Mouse (Mus musculus) stomach, embryonic 16.5 days (tissue): ENCODE measurements around the gene Arvcf. TPM values are rescaled to one million over a fixed set of nuclear protein-coding genes. Genes with fewer than 3 reads are reported as not detected.

Experiments
- ATAC-seq: fragments of 200-750 bp; cut with Nextera tagmentation; 2 replicates; pipeline ENCODE4 v1.8.0; 2017; ENCODE audit warnings: moderate number of reproducible peaks, moderate TSS enrichment; ENCODE audit not compliant: insufficient read depth, low FRiP score
- H3K27ac ChIP-seq: fragments of 300-500 bp; sonication (generic); 2 replicates; pipeline ENCODE4 v1.5.1; 2014; ENCODE audit warnings: low read length
- H3K27me3 ChIP-seq: fragments of 300-500 bp; sonication (generic); 2 replicates; pipeline ENCODE4 v1.6.1; 2014; ENCODE audit warnings: low read length, control low read depth, mixed read lengths; ENCODE audit not compliant: control insufficient read depth, insufficient read depth
- H3K36me3 ChIP-seq: fragments of 300-500 bp; sonication (generic); 2 replicates; pipeline ENCODE4 v1.6.1; 2014; ENCODE audit warnings: low read length; ENCODE audit not compliant: control insufficient read depth, insufficient read depth
- H3K4me1 ChIP-seq: fragments of 300-500 bp; sonication (generic); 2 replicates; pipeline ENCODE4 v1.6.1; 2014; ENCODE audit warnings: low read length, control low read depth, mixed read lengths; ENCODE audit not compliant: control insufficient read depth, insufficient read depth
- H3K4me2 ChIP-seq: fragments of 300-500 bp; sonication (generic); 2 replicates; pipeline ENCODE4 v1.6.1; 2014; ENCODE audit warnings: low read depth, low read length, mixed read lengths
- H3K4me3 ChIP-seq: fragments of 300-500 bp; sonication (generic); replicated peaks from 2 replicates; pipeline ENCODE4 v1.5.1; 2014; ENCODE audit warnings: mild to moderate bottlenecking, low read length
- H3K9ac ChIP-seq: fragments of 300-500 bp; sonication (generic); 2 replicates; pipeline ENCODE4 v1.6.1; 2014; ENCODE audit warnings: low read length
- H3K9me3 ChIP-seq: fragments of 300-500 bp; sonication (generic); replicated peaks from 2 replicates; pipeline ENCODE4 v1.6.1; 2016; ENCODE audit warnings: low read length, control low read depth; ENCODE audit not compliant: control insufficient read depth
- WGBS: fragments of 180-500 bp; shearing (Covaris S2); extraction: QIAGEN DNeasy Blood & Tissue Kit; methylation state at CpG from one replicate; pipeline ENCODE4 v1.1.7; 2014; 5-methylcytosine and 5-hydroxymethylcytosine counted together
- polyA plus RNA-seq: library from polyadenylated mRNA; unstranded; fragments of >200 nt; fragmentation: Nextera tagmentation; extraction: Ambion mirVana; gene quantifications from 2 replicates; pipeline ENCODE4 v1.2.1, GENCODE M21; 2015

Gene Arvcf
- polyA plus RNA-seq, 1 experiment from 2014 or later = 25.3 TPM

DNA sequence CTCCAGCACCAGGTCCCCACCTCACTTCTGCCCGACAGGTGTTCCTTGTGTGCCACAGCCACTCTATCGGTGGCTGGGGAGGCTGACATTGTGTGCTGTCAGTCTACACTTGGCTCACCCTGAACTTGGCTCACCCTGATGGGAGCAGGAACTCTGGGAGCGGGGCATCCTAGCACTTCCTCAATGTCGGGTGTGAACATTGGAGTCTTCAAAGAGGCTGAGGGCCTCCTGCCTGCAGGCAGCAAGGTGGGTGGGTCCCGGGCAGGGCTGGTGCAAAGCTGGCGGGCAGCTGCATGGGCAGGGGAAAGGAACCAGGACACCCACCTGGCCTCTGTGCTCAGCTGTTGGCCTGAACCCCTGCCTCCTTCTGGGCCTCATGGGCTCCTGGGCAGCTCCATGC is 88.1 kb downstream of the Arvcf start:
- H3K9me3 ChIP-seq = 0 out of 2 replicates have a peak, but pooled peaks cover 5% of the 10 kb centered on the region
- no peak for ATAC-seq
- no peak overlapping the region for H3K4me2 ChIP-seq
- WGBS = 78% methylated on average over 6 of the region's 6 CpGs
- H3K27ac ChIP-seq = no peak overlapping the region
- H3K4me3 ChIP-seq = no peak overlapping the region
- H3K9ac ChIP-seq = no peak overlapping the region
- no peaks in the 10 kb centered on the region for H3K4me1 ChIP-seq
- peaks cover 5% of the 10 kb centered on the region; the same call in 1 of the 2 replicates for H3K36me3 ChIP-seq
- no peaks in the 10 kb centered on the region for H3K27me3 ChIP-seq

DNA sequence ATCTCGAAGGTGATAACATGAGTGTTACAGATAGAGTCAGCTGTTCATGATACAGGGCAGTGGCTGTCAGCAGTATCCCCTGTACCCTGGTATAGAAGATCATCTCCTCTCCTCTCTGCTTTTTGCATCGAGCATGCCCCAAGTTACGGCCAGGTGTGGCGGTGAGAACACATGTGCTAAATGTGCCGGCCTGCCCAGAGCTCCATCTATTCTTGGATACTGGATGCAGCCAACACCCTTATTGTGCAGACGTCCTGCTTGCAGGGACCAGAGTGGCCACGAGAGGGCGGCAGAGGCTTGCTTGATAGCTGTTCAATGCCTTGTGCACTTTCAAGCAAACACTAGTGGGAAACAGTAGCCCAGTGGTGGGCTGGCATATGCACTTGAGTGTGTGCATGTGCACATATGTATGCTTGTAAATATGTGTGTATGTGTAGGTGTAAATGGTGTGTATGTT is 95.4 kb downstream of the Arvcf start:
- ATAC-seq = peak; percentile 76; the same call in 1 of the 2 replicates
- Histone ChIP-seq H3K27ac (no peak overlapping the region), H3K4me2 (no peak overlapping the region), H3K4me3 (no peak overlapping the region), H3K4me1 (peaks cover 5% of the 10 kb centered on the region; the same call in 1 of the 2 replicates), H3K9ac (no peak overlapping the region), H3K9me3 (no peaks in the 10 kb centered on the region), H3K36me3 (peaks cover 5% of the 10 kb centered on the region; the same call in 1 of the 2 replicates), H3K27me3 (no peaks in the 10 kb centered on the region)
- 17% methylated on average over 8 of the region's 8 CpGs for WGBS

DNA sequence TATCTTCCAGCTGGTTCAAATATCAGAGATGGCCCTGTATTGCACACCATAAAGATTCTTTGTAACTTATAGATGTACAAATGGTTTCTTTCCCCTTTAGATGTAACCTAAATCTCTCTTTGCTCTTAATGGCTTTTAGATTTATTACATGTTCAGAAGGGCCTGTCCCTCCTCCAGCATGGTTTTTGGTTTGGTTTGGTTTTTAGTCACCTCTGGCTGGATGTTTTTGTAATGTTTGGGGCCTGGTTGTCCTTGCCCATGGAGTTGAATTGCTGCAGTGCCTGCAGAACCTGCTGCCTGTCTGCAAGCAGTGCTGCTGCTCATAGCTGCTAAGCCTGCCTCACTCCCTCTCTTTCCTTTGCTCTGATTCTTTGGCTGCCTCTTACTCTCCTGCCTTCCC is 99.3 kb downstream of the Arvcf start:
- Histone ChIP-seq H3K36me3 (no peaks in the 10 kb centered on the region), H3K9ac (no peak overlapping the region), H3K4me1 (peaks cover 5% of the 10 kb centered on the region; the same call in 1 of the 2 replicates), H3K4me3 (no peak overlapping the region), H3K27me3 (no peaks in the 10 kb centered on the region), H3K9me3 (no peaks in the 10 kb centered on the region), H3K4me2 (no peak overlapping the region), H3K27ac (no peak overlapping the region)
- no peak for ATAC-seq

DNA sequence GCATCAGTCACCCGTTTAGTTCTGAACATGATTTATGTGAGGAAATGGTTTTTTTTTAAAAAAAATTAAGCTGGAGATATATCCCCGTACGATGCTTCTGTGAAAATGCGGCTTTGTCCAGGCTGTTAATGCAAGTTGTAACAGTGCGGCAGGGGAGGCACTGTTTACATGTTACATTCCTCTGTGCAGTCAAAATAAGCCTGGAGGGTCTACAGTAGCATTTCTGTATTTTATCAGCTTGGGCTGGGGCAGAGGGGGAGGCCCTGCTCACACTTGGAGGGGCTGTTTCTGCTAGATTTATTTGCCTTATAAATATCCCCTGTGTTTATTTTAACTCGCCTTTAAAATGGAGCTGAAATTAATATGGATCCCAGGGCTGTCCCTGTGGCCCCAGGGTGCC is 100.1 kb downstream of the Arvcf start:
- WGBS = 21% methylated on average over 6 of the region's 6 CpGs
- Histone ChIP-seq H3K27me3 (no peaks in the 10 kb centered on the region), H3K4me3 (no peak overlapping the region), H3K9ac (0 out of 2 replicates have a peak overlapping the region, but pooled peaks have one; percentile 6), H3K9me3 (no peaks in the 10 kb centered on the region), H3K4me1 (peaks cover 5% of the 10 kb centered on the region; the same call in 1 of the 2 replicates), H3K36me3 (no peaks in the 10 kb centered on the region), H3K27ac (no peak overlapping the region), H3K4me2 (no peak overlapping the region)
- no peak for ATAC-seq

DNA sequence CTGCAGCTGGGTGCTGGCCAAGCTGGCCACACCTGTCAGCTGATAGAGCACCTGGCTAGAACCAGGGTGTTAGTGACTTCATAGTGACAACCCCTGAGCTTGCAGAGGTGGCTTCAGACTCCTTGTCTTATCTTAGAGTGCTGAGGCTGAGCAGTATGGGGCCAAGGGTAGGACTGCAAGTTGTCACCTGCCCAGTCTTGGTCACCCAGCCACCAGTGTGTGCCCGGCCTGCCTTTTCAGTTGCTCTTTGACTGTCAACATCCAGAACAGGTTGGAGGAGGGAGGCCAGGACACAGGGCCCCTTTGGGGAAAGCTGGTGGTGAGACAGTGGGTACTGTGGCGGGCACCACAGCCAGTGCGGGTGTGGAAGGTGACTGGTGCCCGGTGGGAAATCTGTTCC is 101.0 kb downstream of the Arvcf start:
- peak; percentile 49; the same call in 1 of the 2 replicates for ATAC-seq
- Histone ChIP-seq H3K27ac (no peak overlapping the region), H3K4me1 (peaks cover 5% of the 10 kb centered on the region; the same call in 1 of the 2 replicates), H3K27me3 (no peaks in the 10 kb centered on the region), H3K36me3 (no peaks in the 10 kb centered on the region), H3K4me3 (no peak overlapping the region), H3K9me3 (no peaks in the 10 kb centered on the region), H3K9ac (no peak overlapping the region), H3K4me2 (no peak overlapping the region)
- WGBS = 79% methylated on average over 4 of the region's 4 CpGs

DNA sequence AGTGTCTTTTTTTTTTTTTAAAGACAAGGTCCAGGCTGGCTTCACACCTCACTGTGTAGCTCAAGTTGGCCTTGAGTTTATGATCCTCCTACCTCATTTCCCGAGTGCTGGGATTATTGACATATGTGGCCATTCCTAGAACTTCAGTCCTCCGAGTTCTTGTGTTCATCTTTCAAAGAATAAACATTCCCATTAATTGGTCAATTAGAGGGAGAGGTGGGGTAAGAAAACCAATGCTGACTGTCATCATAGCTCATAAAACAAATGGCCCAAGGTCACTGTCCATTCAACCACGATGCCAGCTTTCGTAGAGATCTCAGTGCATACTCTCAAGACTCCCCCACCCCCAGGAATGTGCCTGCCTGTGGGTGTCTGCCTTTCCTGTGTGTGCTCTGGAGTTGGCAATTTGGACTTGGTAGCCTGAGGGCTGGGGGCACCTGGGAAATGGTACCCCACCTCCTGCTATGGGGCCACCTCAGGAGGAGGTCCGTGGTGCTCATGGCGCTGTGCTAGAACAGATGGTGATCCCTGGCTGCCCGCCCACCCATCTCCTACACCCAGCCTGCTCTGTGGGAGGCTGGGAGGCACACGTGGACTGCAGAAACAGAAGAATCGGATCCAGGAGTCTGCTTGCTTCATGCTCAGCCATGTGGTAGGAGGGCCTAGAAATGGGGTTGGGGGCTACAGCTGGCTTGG is 103.7 kb downstream of the Arvcf start:
- H3K4me2 ChIP-seq = no peak overlapping the region
- WGBS = 56% methylated on average over 9 of the region's 9 CpGs
- H3K27ac ChIP-seq = no peak overlapping the region
- no peak for ATAC-seq
- H3K27me3 ChIP-seq = no peaks in the 10 kb centered on the region
- no peak overlapping the region for H3K4me3 ChIP-seq
- H3K9ac ChIP-seq = no peak overlapping the region
- H3K4me1 ChIP-seq = peaks cover 5% of the 10 kb centered on the region; the same call in 1 of the 2 replicates
- H3K36me3 ChIP-seq = no peaks in the 10 kb centered on the region
- no peaks in the 10 kb centered on the region for H3K9me3 ChIP-seq

DNA sequence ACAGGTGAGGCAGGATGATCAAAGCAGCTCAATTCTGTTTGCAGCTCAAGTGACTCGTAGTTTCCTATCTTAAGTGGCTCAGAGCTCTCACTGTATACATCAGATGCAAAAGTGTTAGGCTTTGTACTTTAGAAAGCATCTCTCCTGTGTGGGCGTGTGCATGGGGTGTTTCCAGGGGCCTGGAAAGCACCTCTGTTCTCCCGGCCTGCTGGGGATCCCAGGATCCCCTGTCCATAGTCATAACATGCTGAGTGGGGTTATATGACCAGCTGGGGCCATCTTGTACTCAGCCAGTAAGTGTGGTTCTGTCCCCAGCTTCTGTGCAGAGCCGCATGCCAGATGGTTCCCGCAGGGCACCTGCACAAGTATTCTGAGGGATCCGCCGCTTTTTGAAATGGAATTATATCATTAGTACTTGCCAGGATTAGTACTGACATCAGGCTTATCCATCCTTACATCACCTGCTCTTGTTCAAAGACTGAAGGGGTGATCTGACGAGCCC is 104.4 kb downstream of the Arvcf start:
- no peak for ATAC-seq
- Histone ChIP-seq H3K9ac (no peak overlapping the region), H3K9me3 (no peaks in the 10 kb centered on the region), H3K36me3 (no peaks in the 10 kb centered on the region), H3K4me3 (no peak overlapping the region), H3K4me1 (peaks cover 4% of the 10 kb centered on the region; the same call in 1 of the 2 replicates), H3K27me3 (no peaks in the 10 kb centered on the region), H3K4me2 (no peak overlapping the region), H3K27ac (no peak overlapping the region)
- 85% methylated on average over 8 of the region's 8 CpGs for WGBS

DNA sequence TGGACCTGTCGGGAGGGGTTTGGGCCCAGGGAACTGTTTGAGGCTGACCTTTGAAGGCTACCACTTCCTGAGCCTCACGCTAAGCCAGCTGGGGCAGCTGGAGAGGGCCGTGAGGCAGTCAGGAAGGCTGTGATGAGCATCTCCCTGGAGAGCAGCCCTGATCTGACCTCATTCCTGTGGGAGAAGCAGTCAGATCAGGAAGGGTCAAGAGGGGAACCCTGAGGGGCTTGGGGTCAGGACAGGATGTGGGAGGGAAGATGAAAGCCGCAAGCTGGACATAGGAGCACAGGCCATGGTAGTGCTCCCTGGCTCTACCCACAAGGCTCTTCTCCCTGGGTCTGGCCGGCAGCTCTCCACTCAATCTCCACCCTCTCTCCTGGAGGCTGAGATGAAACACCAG is 105.9 kb downstream of the Arvcf start:
- Histone ChIP-seq H3K9me3 (no peaks in the 10 kb centered on the region), H3K4me3 (no peak overlapping the region), H3K9ac (no peak overlapping the region), H3K36me3 (no peaks in the 10 kb centered on the region), H3K4me1 (peaks cover 1% of the 10 kb centered on the region; the same call in 1 of the 2 replicates), H3K27ac (no peak overlapping the region), H3K27me3 (no peaks in the 10 kb centered on the region), H3K4me2 (no peak overlapping the region)
- no peak for ATAC-seq
- WGBS = 57% methylated on average over 5 of the region's 5 CpGs

DNA sequence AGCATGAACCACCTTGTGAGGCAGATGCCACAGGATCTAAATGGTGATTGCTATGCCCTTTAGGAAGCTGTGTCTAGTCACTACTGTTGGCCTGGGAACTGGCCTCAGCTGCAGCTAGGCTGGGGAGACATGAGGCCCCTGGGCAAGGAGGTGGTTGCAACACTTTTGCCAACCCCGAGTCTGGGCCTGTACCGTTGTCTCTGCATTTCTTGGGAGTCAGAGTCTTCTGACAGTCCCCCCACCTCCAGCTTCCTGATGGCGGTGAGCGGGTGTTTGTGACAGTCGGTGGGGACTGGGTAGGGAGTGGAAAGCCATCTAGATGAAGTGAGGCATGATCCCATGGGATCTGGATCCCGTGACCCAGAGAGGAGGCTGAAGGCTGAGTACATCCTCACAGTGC is 107.4 kb downstream of the Arvcf start:
- WGBS = 82% methylated on average over 6 of the region's 6 CpGs

More for the DNA sequence above, 107.4 kb downstream of the Arvcf start:
- Histone ChIP-seq H3K27me3 (no peaks in the 10 kb centered on the region), H3K4me3 (no peak overlapping the region), H3K4me2 (no peak overlapping the region), H3K27ac (no peak overlapping the region), H3K9ac (no peak overlapping the region), H3K4me1 (peaks cover 14% of the 10 kb centered on the region), H3K9me3 (no peaks in the 10 kb centered on the region), H3K36me3 (no peaks in the 10 kb centered on the region)
- no peak for ATAC-seq
